Mouse (Mus musculus) frontal cortex, postnatal 10 days (tissue): Measurements from ENCODE around the gene Klk1b27.
"Not testable (repeated sequence)": the region's sequence is repeated elsewhere in the genome, so short reads cannot be mapped to it uniquely, and the experiment has no call there.

ENCODE experiments used
- DNase-seq, 2 experiments: peaks; one replicate each; pipeline ENCODE4 v3.0.0; 2022; ENCODE audit warnings: low spot score in 2 of 2, mixed read lengths in 1 of 2

Gene Klk1b27

DNA sequence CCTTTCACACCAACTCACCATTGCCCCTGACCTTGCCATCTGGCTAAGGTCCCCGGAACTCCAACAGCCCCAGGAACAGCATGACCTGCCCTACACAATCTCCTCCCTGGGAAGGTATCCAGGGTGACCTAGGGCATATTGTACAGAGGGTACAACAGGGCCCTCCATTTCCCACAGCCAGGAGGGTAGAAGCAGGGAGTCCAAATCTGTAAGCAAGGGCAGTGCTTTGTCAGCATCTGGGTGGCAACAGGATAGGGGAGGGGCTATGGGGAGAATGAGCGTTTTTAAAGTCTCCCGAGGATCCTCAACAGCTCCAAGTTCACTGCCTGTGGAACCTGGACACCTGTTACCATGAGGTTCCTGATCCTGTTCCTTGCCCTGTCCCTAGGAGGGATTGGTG is at the start of gene Klk1b27:
TSS of gene Klk1b27 (plus strand) at position 301 of the 400 bp plus-strand sequence.
- DNase-seq, result not testable (repeated sequence)

DNA sequence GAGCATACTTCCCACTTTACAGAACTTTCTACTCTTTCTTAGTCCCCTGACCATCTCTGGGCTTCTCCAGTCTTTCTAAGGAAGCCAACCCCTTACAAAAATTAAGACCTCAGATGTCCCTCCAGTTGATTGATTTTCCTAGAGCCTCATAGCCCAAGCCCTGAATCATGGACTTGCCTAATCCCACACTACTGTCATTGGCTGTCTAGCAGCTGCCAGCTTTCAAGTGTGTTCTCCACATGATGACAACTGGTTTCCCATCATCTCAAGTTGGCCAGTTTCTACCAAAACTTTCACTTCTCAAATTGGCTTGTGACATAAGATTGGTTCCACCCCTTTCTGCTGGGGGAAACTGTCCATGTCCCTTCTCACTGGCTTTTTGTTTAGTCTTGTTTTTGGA is 47.2 kb upstream of the Klk1b27 start:
- no peak for DNase-seq

DNA sequence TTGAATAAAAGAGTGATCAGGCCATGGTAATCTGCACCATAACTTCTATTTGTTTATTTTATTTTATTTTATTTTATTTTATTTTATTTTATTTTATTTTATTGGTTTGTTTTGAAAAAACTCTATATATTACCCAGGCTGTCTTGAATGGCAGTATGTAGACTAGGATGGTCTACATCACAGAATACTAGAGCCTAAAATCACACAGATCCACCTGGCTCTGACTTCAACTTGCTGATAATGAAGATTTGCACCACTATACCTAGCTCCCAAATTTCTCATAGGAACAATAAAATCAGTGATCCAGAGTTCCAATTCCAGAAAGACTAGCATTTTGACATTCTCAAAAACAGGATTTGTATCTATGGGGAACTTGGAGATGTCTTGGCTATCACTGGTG is 40.2 kb upstream of the Klk1b27 start, which contains the start of gene Klk1b26:
TSS of gene Klk1b26 (plus strand) at position 301 of the 400 bp plus-strand sequence.
- not testable (repeated sequence) for DNase-seq

DNA sequence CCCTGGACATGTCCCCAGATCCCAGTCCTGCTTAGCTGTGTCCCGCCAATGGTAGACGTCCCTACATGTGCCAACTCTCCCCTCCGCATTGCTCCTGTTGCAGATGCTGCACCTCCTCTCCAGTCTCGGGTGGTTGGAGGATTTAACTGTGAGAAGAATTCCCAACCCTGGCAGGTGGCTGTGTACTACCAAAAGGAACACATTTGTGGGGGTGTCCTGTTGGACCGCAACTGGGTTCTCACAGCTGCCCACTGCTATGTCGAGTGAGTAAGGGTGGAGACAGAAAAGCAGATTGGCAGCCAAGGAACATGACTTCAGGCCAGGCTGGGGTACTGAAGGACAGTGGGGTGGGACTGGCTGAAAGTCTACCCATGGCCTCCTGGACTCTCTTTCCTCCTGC is 37.4 kb upstream of the Klk1b27 start:
- not testable (repeated sequence) for DNase-seq

DNA sequence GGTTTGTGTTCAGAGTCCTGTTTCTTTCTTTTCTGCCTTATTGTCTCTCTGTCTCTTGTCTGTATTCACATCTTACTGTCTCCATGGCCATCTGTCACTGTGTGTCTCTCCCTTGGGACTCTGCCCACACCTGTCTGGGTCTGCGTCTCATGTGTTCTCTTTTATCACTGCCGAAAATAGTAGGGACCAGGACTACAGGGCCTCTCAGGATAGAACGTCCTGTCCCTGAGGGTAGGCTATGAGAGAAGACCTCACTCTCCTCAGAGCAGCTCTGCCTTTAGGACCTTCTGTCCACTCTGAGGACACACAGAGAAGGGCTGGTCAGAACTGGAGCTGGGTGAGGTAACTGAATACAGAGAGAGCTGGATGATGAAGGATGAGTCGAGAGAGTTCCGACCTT is 37.0 kb upstream of the Klk1b27 start:
- DNase-seq, result no peak

DNA sequence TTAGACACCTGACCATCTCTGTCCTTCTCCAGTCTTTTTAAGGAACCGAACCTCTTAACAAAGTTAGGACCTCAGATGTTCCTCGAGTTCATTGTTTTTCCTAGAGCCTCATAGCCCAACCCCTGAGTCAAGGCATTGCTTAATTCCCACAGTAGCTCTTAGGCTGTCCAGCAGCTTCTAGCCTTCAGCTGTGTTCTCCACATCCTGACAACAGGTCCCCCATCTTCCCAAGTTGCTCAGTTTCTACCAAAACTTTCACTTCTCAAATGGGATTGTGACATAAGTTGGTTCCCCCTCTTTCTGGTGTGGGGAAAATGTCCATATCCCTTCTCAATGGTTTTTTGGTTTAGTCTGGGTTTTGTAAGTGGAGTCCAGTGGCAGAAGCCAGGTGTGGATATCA is 20.0 kb downstream of the Klk1b27 start:
- DNase-seq, result no peak

DNA sequence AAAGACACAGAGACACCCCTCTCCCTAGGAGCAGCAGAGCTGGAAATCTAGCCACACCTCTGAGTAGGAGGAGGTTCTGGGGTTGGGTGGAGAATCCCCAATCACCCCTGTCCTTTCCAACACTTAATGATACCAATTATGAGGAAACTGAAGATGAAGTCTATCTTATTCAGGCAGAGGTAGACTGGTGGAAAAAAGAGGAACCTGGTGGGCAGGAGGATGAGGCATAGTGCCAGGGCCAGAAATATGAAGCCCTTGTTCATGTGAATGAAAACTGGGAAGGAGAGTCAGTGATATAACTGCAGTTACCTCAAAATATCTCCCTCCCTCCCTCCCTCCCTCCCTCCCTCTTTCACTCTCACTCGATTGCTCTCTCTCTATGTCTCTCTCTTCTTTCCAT is 25.6 kb downstream of the Klk1b27 start:
- no peak for DNase-seq

DNA sequence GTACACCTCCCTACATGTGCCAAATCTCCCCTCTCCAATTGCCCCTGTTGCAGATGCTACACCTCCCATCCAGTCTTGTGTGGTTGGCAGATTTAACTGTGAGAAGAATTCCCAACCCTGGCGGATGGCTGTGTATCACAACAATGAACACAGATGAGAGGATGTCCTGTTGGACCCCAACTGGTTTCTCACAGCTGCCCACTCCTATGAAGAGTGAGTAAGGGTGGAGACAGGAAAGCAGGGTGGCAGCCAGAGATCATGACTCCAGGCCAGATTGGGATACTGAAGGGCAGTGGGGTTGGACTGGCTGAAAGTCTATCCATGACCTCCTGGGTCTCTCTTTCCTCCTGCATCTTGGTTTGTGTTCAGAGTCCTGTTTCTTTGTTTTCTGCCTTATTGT is 44.0 kb downstream of the Klk1b27 start:
- DNase-seq, result no peak

DNA sequence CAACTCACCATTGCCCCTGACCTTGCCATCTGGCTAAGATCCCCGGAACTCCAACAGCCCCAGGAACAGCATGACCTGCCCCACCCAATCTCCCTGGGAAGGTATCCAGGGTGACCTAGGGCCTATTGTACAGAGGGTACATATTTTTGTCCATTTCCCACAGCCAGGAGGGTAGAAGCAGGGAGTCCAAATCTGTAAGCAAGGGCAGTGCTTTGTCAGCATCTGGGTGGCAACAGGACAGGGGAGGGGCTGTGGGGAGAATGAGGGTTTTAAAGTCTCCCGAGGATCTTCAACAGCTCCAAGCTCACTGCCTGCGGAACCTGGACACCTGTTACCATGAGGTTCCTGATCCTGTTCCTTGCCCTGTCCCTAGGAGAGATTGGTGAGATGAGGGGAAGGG is 49.9 kb downstream of the Klk1b27 start, which contains the start of gene Klk1b21:
TSS of gene Klk1b21 (plus strand) at position 301 of the 400 bp plus-strand sequence.
- DNase-seq, result not testable (repeated sequence)
